Mouse (Mus musculus) megakaryocyte-erythroid progenitor cell, adult 5-6 weeks (primary cell): ENCODE data around the gene H6pd. TPM values are rescaled to one million over a fixed set of nuclear protein-coding genes. Genes with fewer than 3 reads are reported as not detected.

Experiments
- total RNA-seq, 2 experiments: library from RNA; stranded (forward) in 1 of 2; stranded (reverse) in 1 of 2; fragments of 200-1000, 215-1000 nt in 1 of 2; fragments of >200 nt in 1 of 2; fragmentation: Nextera tagmentation in 1 of 2; gene quantifications; 2 replicates each; pipeline ENCODE4 v1.2.3; 2014 to 2017

H6pd gene
- total RNA-seq, 2 experiments from 2014 or later, result 9.8 to 16.8 TPM

Other genes with a start within 250 kb of the H6pd start
- gene Slc25a33, start 234.7 kb downstream of the H6pd start, total RNA-seq (2014; fragmentation: Nextera tagmentation), result 8.1 and 9.5 TPM in 2 replicates
- gene Slc25a33, start 234.7 kb downstream of the H6pd start, total RNA-seq (2017), result 9.3 and 16.3 TPM in 2 replicates
- gene Spsb1, start 54.0 kb downstream of the H6pd start, total RNA-seq (2014; fragmentation: Nextera tagmentation), result 0.35 TPM in 1 of 2 replicates, not detected in the other
- not detected in 2 replicates for gene Spsb1, start 54.0 kb downstream of the H6pd start, total RNA-seq (2017)
- gene Gpr157, start 78.3 kb upstream of the H6pd start, total RNA-seq (2014; fragmentation: Nextera tagmentation), result 0.33 and 1.0 TPM in 2 replicates
- 0.33 and 0.99 TPM in 2 replicates for gene Gpr157, start 78.3 kb upstream of the H6pd start, total RNA-seq (2017)
- gene Slc2a5, start 110.3 kb upstream of the H6pd start, total RNA-seq (2014; fragmentation: Nextera tagmentation), result not detected in 2 replicates
- not detected in 2 replicates for gene Slc2a5, start 110.3 kb upstream of the H6pd start, total RNA-seq (2017)
- gene Slc2a7, start 139.9 kb upstream of the H6pd start, total RNA-seq (2014; fragmentation: Nextera tagmentation), result not detected in 2 replicates
- not detected in 2 replicates for gene Slc2a7, start 139.9 kb upstream of the H6pd start, total RNA-seq (2017)
- not detected in 2 replicates for gene Car6, start 192.3 kb upstream of the H6pd start, total RNA-seq (2014; fragmentation: Nextera tagmentation)
- not detected in 2 replicates for gene Car6, start 192.3 kb upstream of the H6pd start, total RNA-seq (2017)
- gene Eno1, start 227.7 kb upstream of the H6pd start, total RNA-seq (2014; fragmentation: Nextera tagmentation), result 203 and 216 TPM in 2 replicates
- 136 and 155 TPM in 2 replicates for gene Eno1, start 227.7 kb upstream of the H6pd start, total RNA-seq (2017)